Mouse (Mus musculus) heart, embryonic 11.5 days (tissue): ENCODE measurements at regions not wholly inside any gene's neighbourhood (a gene's known extent, or its start where the extent isn't known, plus 50 kb on each side); places are given as distances from the start of the nearest gene placed in this dataset.

Source experiments
- ATAC-seq: fragments of 200-750 bp; cut with Nextera tagmentation; replicated peaks from 2 replicates; pipeline ENCODE4 v1.8.0; 2017; ENCODE audit warnings: moderate library complexity; ENCODE audit not compliant: insufficient number of reproducible peaks, low FRiP score, low TSS enrichment
- H3K27ac ChIP-seq: fragments of 300-500 bp; sonication (generic); 2 replicates; pipeline ENCODE4 v1.5.1; 2014; ENCODE audit warnings: mild to moderate bottlenecking, low read depth, low read length
- H3K27me3 ChIP-seq: fragments of 300-500 bp; sonication (generic); 2 replicates; pipeline ENCODE4 v1.6.1; 2014; ENCODE audit warnings: mild to moderate bottlenecking, low read length, mixed read lengths; ENCODE audit not compliant: control insufficient read depth, insufficient read depth
- H3K36me3 ChIP-seq: fragments of 300-500 bp; sonication (generic); 2 replicates; pipeline ENCODE4 v1.6.1; 2014; ENCODE audit warnings: mild to moderate bottlenecking, low read length, moderate library complexity, mixed read lengths; ENCODE audit not compliant: control insufficient read depth, insufficient read depth
- H3K4me1 ChIP-seq: fragments of 300-500 bp; sonication (generic); 2 replicates; pipeline ENCODE4 v1.6.1; 2014; ENCODE audit warnings: low read length; ENCODE audit not compliant: control insufficient read depth, insufficient read depth
- H3K4me2 ChIP-seq: fragments of 300-500 bp; sonication (generic); 2 replicates; pipeline ENCODE4 v1.6.1; 2014; ENCODE audit warnings: mild to moderate bottlenecking, moderate library complexity
- H3K4me3 ChIP-seq: fragments of 300-500 bp; sonication (generic); 2 replicates; pipeline ENCODE4 v1.5.1; 2014; ENCODE audit warnings: low read depth, low read length
- H3K9ac ChIP-seq: fragments of 300-500 bp; sonication (generic); 2 replicates; pipeline ENCODE4 v1.6.1; 2014; ENCODE audit warnings: mild to moderate bottlenecking, low read depth, low read length, moderate library complexity
- H3K9me3 ChIP-seq: fragments of 300-500 bp; sonication (generic); replicated peaks from 2 replicates; pipeline ENCODE4 v1.6.1; 2016; ENCODE audit warnings: low read length; ENCODE audit not compliant: control insufficient read depth
- WGBS: fragments of 180-500 bp; shearing (Covaris S2); extraction: QIAGEN DNeasy Blood & Tissue Kit; methylation state at CpG from one replicate; pipeline ENCODE4 v1.1.7; 2014; ENCODE audit not compliant: insufficient replicate concordance; 5-methylcytosine and 5-hydroxymethylcytosine counted together

DNA sequence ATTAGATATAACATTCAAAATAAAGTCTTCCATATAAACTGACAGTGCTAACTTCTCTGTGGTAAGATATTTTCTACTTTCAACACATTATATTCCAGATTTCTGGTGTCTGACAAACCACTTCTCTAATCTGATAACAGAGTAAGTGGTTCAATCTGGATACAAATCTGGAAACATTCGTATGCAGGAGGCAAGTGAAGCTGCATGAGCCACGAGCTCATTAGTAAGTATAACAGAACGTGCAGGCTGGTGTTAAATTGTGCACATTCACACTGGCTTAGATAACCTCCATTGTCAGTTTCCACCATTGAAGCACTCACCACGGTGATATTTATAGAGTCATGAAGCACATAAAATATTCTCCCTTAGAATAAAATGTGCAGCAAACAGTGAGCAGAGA lies 103.9 kb upstream of the Ccdc91 start:
- WGBS, result 43% methylated on average over 4 of the region's 4 CpGs

DNA sequence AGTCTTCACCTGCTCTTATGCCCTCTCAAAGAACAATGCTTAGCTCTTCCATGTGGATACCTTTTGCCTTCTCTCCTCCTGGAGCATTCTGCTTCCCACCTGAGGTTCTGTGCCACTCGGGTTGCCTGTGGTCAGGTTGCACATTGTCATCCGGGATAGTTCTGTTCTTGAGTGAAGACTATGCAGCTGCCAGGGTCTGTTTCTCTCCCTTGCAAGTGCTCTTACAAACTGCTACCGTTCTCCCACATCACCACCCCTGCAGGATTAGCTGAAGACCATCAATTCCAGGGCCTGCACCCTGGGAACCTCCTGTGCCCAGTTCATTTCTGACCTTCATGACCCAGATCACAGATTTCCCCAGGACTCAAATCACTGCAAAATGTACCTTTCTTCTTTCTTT lies 104.3 kb upstream of the Ccdc91 start:
- Histone ChIP-seq H3K4me3 (no peak overlapping the region), H3K27me3 (no peaks in the 10 kb centered on the region), H3K4me2 (no peak overlapping the region), H3K4me1 (no peaks in the 10 kb centered on the region), H3K9me3 (no peaks in the 10 kb centered on the region), H3K36me3 (no peaks in the 10 kb centered on the region), H3K9ac (no peak overlapping the region), H3K27ac (no peak overlapping the region)
- ATAC-seq, result no peak
- WGBS, result 67% methylated on average over 3 of the region's 3 CpGs

More for the DNA sequence above, 103.9 kb upstream of the Ccdc91 start:
- Histone ChIP-seq H3K4me2 (no peak overlapping the region), H3K36me3 (no peaks in the 10 kb centered on the region), H3K4me3 (no peak overlapping the region), H3K9ac (no peak overlapping the region), H3K9me3 (no peaks in the 10 kb centered on the region), H3K27ac (no peak overlapping the region), H3K27me3 (no peaks in the 10 kb centered on the region), H3K4me1 (no peaks in the 10 kb centered on the region)
- no peak for ATAC-seq

DNA sequence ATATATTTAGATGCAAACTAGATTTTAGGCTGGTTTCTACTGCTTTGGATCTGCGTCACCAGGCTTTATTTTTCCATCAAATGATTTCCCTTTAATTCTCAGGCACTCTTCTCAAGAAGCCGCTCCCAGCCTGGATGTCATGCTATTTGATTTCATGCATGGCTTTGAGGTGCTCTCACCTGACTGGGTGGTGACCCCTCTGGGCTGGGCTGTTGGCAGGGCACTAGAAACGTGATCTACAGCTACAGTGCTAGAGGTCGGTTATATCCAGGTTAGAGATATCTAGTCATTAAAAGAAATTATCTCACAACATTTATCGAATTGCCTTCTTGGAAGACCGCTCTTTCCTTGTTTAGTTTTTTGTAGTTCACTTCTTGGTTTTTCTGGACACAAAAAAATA lies 98.9 kb upstream of the Pthlh start:
- no peak overlapping the region for H3K27ac ChIP-seq
- ATAC-seq, result no peak
- H3K4me1 ChIP-seq, result no peaks in the 10 kb centered on the region
- H3K36me3 ChIP-seq, result no peaks in the 10 kb centered on the region
- H3K27me3 ChIP-seq, result no peaks in the 10 kb centered on the region
- H3K9ac ChIP-seq, result no peak overlapping the region
- WGBS, result 79% methylated on average over 6 of the region's 6 CpGs
- no peak overlapping the region for H3K4me2 ChIP-seq
- no peak overlapping the region for H3K4me3 ChIP-seq
- H3K9me3 ChIP-seq, result no peaks in the 10 kb centered on the region

DNA sequence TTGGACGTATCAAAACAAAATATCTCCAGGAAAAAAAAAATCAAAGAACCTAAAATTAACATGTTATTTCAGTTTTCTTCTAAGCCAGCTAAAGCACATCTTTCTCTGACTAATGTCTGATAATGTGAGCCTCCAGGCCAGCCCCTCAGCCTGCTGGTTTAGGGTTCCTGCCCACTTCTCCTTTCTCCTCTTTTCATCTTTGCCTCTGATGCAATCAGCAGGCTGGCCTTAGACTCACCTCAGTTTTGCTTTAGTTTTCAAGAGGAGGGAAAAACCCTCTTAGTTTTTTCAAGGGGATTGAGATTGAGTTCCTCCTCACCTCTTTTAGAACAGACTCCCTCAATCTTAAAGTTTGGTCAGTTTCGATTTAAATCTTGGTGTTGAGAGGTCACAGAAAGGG lies 93.0 kb upstream of the Pthlh start:
- WGBS, result 77% methylated on average over 2 of the region's 2 CpGs
- Histone ChIP-seq H3K9ac (no peak overlapping the region), H3K36me3 (no peaks in the 10 kb centered on the region), H3K4me3 (no peak overlapping the region), H3K9me3 (no peaks in the 10 kb centered on the region), H3K4me1 (no peaks in the 10 kb centered on the region), H3K27ac (no peak overlapping the region), H3K4me2 (no peak overlapping the region), H3K27me3 (no peaks in the 10 kb centered on the region)
- no peak for ATAC-seq

DNA sequence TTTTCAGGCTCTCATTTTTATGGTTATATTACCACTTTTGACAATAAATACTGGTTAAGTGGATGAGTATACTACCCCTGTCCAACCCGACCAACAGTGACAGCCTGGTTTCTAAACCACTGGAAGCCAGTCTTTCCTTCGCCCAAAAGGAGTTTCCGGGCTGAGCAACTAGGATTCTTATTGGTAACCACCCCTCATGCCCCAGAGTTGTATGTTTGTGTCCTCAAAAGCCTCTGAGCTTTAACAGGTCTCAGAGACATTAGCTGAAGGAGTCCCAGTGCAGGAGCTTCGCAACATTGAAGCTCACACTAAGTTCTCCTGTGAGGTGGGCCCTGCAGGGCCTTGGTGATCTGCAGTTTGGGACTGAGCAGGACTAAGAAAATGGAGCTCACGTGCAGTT lies 92.6 kb upstream of the Pthlh start:
- ATAC-seq, result no peak

DNA sequence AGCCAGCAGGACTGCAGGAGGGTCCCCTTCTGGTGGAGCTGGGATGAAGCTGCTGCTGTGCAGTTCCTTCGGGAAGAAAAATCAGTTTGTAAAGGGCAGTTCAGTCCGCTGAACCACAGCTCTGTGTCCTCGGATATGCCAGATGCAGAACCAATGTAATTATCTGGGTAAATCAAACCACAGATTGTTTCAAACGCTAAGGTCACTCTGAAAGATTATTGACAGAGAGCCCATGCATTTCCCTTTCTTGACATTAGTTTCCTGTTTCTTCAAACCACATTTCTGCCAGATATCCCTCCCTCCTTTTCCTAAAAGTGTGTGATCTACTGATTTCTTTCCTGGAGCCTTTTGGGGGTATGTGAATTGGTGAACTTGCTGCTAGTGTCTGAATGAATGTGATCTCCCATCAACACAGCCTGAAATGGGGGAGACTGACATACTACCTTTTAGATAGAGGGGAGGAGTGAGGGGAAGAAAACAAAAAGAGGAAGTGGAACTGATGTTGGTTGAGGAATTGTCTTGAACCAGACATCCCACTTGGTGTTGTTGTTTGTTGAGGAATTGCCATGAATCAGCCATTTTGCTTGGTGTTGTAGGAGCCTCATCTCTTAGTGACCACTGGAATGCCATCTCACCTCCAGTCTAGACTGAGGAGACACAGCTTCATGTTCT lies 85.7 kb upstream of the Pthlh start:
- no peak for ATAC-seq
- 48% methylated on average over 4 of the region's 4 CpGs for WGBS
- H3K27ac ChIP-seq, result no peak overlapping the region
- no peak overlapping the region for H3K4me2 ChIP-seq
- no peaks in the 10 kb centered on the region for H3K36me3 ChIP-seq
- no peak overlapping the region for H3K4me3 ChIP-seq
- H3K4me1 ChIP-seq, result no peaks in the 10 kb centered on the region
- no peaks in the 10 kb centered on the region for H3K9me3 ChIP-seq
- no peaks in the 10 kb centered on the region for H3K27me3 ChIP-seq
- no peak overlapping the region for H3K9ac ChIP-seq

More for the DNA sequence above, 92.6 kb upstream of the Pthlh start:
- no peaks in the 10 kb centered on the region for H3K9me3 ChIP-seq
- no peaks in the 10 kb centered on the region for H3K4me1 ChIP-seq
- H3K36me3 ChIP-seq, result no peaks in the 10 kb centered on the region
- WGBS, result 83% methylated on average over 5 of the region's 5 CpGs
- no peak overlapping the region for H3K9ac ChIP-seq
- H3K4me2 ChIP-seq, result no peak overlapping the region
- no peak overlapping the region for H3K4me3 ChIP-seq
- H3K27ac ChIP-seq, result no peak overlapping the region
- no peaks in the 10 kb centered on the region for H3K27me3 ChIP-seq

DNA sequence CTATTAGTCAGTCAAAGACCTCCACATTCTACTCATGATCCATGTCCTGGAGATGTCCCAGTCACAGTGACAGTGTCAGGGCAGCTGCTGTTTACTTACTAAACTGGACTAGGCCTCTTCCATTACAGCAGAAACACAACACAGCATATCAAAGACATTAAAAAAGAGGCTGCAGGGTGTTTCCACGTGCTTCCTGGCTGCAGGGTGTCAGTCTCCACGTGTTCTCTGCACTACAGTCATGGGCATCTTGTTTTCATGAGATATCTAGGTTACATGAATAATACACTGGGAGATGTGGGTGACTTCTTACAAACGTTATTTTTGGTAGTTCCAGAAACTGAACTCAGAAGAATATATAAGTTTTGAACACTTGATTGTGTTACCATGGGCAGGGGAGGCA lies 84.6 kb upstream of the Pthlh start:
- no peaks in the 10 kb centered on the region for H3K4me1 ChIP-seq
- no peak overlapping the region for H3K4me2 ChIP-seq
- H3K27ac ChIP-seq, result no peak overlapping the region
- 54% methylated on average over 3 of the region's 3 CpGs for WGBS
- H3K27me3 ChIP-seq, result no peaks in the 10 kb centered on the region
- no peak for ATAC-seq
- H3K4me3 ChIP-seq, result no peak overlapping the region
- H3K9me3 ChIP-seq, result no peaks in the 10 kb centered on the region
- no peak overlapping the region for H3K9ac ChIP-seq
- no peaks in the 10 kb centered on the region for H3K36me3 ChIP-seq

DNA sequence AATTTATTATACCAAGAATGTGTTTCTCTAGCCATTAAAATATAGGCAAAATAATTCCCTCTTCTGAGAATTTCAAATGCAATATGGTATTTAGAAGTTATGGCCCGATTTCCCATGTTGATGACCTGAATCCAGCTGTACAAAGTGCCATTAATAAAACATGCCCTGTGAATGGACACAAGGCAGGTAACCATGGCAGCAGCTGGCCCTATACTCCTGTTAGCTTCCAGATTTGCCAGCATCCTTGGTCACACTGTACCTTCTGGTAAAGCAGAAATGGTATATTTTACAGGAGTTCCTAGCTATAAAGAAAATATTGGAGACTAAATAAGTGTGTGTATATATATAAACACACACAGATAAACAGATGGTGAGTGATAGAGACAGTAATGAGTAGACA lies 77.1 kb upstream of the Pthlh start:
- Histone ChIP-seq H3K4me3 (no peak overlapping the region), H3K4me2 (no peak overlapping the region), H3K27ac (no peak overlapping the region), H3K4me1 (no peaks in the 10 kb centered on the region), H3K9ac (no peak overlapping the region), H3K9me3 (no peaks in the 10 kb centered on the region), H3K27me3 (no peaks in the 10 kb centered on the region), H3K36me3 (no peaks in the 10 kb centered on the region)
- no peak for ATAC-seq
- WGBS, result 71% methylated on average over 1 of the region's 1 CpGs

DNA sequence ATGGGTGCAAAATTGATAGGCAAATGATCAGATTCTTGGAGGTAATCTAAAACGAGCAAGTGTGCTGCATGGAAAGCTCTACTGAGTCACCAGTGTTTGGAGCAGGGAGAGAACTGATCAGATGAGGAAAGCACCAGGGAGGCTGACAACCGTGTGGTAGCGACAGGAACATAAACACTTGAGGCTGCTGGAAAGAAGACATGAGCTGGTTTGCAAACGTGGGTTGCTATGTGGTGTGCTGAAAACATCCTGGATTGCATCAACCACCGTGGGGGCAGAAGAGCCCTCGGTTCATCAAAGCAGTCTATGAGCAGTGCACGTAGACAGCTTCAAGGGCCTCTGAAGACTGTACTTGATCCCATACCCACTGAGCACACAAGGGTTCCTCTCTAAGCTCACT lies 69.0 kb upstream of the Pthlh start:
- WGBS, result 55% methylated on average over 7 of the region's 7 CpGs
- Histone ChIP-seq H3K4me1 (no peaks in the 10 kb centered on the region), H3K9me3 (no peaks in the 10 kb centered on the region), H3K27me3 (no peaks in the 10 kb centered on the region), H3K36me3 (no peaks in the 10 kb centered on the region), H3K27ac (no peak overlapping the region), H3K4me3 (no peak overlapping the region), H3K9ac (no peak overlapping the region), H3K4me2 (no peak overlapping the region)
- no peak for ATAC-seq
